Mouse (Mus musculus): ENCODE results near the gene Hacl1.

Gene Hacl1

DNA sequence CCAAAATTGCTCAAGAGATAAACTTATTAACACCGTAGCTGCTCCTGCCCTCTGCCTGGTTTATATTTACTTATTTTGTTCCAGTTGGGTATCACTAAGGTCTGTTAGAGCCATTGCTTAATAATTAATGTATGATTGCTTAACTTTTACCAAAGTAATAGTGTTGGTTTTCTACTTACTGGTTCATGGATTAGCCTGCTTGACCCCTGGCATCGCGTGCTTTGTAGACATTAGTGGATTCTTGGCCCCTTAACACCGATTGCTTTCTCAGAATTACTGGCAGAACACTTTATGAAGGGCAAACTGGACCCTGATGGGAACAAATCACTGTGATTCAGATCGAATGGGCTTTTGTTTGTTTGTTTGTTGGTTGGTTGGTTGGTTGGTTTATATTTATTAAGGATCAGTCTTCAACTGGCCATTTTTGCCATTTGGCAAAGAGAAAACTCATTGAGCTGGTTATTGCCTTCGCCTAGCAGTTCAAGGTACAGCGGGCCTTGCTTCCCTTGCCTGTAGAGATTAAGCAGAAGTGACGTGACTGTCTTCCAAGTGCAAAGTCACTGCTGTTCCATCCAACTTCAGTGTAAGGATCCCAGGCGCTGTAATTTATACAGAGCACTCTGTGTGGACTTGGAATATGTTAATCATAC lies 545 bp upstream of the Hacl1 start:
- no peak for DNase-seq (ENCODE audit: low spot score in 2 of 2)

DNA sequence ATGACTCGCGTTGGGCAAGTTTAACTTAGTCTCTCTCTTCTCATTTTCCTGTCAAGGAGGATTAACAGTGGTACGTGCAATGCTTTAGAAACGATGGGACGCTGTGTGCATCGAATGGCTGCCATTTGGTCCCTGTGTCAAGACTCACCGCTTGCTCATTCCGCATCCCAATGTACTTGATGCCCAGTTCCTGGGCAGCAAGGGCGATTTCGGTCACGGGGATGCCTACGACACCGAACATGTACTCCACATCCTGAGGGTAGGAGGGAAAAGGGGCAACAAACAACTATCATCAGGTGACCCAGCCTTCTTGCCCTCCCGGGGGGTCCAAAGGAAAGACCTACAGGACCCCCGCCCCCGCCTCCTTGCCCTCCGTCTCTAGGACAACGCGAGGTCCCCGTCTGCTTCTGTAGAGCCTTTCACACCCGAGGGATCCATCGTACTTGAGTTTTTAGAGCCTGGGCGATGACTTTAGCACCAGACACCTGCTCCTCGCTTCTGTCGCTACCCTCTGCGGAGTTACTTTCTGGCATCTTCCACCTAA lies 668 bp downstream of the Hacl1 start, which contains the start of gene Gm49387:
Gene Gm49387, minus strand, starts transcription at position 533 of the 544 bp plus-strand sequence.
- DNase-seq (ENCODE audit: low spot score in 2 of 2) = no peak

DNA sequence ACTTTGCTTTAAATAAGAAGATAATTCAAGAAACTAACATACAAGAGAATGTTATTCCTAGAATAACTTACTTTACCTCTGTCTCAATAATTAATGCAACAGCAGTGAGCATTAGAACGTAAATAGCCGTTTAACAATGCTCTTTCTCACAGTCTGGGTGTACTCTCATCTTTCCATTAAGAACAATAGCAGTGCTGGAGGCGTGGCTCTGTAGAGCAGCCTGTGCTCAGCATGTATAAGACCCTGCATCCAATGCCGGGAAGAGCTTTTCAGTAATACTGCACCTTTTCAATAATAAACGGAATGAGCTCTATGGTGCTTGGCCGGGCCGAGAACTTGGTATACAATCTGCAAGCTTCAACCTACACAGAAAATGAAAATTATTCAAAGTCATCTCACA lies 10.4 kb downstream of the Hacl1 start:
- DNase-seq (ENCODE audit: low spot score in 2 of 2) = no peak

DNA sequence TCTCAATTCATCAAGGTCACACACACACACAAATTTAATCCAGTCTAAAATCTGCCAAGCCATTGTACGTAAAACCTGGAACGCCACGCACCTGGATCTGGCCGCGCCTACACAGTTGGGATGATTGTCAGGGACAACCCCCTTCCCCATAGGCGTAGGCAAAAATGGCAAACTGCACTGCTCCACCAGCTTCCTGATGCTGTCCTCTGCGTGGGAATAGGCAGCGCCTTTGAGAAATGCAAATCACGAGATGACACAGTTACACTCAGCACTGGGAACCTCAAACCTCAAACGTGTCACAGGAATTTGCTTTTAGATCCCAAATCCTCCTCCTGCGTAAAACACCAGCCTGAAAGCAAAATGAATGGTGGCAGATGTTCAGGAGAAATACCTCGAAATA lies 18.3 kb downstream of the Hacl1 start:
- no peak for DNase-seq (ENCODE audit: low spot score in 2 of 2)

DNA sequence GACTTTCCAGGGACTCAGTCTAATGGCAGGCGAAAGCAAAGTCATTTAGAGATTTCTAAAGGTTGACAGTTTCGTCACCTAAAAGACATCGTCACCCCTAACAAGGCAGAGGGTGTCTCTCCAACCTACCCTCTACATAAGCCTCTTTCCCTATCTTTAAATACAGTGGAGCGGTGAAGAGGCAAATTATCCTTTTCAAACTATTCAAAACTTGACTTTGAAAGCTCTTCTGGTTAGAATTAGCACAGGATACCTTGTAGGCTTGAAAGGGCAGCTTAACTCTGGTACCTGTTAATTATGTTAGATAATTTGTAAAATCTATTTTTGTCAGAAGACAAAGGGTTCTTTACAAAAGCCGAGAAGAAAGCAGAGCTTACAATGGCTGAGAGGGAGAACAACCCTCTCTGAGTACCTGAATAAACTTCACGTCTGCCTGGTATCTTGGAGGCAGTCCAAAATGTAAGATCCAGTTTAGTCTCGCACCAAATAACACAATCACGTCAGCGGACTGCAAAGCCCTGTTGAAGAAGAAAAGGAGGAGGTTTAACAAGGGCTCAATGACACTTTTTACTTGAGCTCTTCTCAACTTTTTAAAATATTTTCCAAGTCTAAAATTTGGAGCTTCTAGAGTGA lies 20.4 kb downstream of the Hacl1 start:
- DNase-seq (ENCODE audit: low spot score in 2 of 2) = no peak

DNA sequence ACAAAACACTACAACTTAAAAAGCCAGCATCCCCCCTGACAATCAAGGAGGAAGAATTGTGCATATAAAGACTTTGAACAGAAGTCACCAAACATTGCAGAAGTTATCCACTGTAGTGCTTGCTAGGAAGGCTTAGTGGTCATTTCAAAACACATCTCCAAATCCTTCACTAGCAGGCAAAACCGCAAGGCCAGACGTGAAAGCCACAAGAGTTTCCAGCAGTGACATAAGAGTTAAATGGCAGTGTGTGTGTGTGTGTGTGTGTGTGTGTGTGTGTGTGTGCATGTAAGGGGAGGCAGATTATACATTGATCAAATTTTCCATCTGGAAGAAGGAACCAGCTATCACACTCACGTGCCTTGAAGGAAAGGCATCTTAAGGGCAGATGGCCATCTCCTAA lies 23.1 kb downstream of the Hacl1 start:
- DNase-seq (ENCODE audit: low spot score in 2 of 2) = no peak

DNA sequence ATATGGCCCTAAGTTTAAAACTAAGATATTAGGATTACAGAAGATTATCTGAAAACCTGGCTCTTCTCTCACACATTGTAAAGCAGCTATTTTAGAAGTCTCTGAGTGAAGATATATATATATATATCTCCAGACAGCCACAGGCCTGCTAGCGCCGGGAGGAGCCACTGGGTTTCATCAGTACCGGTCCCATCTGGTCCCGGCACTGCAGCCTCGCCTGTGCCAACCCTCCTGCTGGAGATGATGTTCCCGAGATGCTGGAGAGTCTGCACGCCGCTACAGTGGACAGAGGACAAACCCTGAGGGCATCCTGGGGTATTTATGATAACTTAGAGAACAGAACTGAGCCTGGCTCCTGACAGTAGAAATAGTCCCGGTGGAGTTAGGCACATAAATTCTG lies 23.9 kb downstream of the Hacl1 start:
- DNase-seq (ENCODE audit: low spot score in 2 of 2) = no peak

DNA sequence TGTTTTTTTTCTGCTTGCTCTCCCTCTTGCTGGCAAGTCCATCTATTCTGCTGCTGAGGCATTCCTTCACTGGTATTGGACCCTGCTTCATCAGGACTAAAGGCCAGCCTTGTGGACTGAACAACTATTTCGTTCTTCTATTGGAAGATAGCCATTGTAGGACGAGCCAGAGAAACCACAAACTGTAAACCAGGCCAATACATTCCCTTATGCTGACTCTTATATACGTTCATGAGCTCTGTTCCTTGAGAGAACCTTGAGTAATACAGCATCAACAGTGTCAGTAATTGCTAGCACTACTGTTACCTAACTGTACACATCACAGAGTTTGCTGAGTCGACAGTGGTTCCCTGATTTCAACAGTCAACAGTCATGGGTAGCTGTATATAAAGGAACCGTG lies 27.4 kb downstream of the Hacl1 start:
- DNase-seq (ENCODE audit: low spot score in 2 of 2) = no peak

DNA sequence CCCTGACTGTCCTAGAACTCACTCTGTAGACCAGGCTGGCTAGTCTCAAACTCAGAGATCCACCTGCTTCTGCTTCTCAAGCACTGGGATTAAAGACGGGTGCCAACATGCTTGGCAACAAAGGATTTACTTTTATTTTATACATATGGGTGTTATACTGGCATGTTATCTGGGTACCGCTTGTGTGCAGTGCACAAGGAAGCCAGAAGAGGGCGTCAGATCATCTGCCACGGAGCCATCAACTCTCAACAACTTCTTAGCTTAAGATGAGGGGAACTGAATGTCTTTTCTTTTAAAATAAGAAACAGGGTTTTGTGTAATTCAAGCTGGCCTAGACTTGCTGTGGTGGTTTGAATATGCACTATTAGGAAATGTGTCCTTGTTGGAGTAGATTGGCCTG lies 29.1 kb downstream of the Hacl1 start:
- DNase-seq (ENCODE audit: low spot score in 2 of 2) = no peak

DNA sequence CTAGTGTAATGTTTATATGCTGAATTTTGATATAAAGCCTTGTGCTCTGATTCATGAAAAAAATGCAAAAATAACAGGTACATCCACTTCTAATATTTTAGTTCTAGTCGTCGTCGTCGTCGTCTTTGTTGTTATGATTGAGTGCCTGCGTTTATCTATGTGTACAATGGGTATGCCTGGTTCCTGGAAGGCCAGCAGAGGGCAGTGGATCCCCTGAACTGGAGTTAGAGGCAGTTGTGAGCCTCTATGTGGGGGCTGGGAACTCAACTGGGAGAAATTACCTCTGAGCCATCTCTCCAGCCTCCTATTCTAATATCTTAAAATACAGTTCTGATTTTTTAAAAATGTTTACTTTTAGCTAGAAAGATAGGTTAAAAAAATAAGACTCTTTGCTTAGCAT lies 35.6 kb downstream of the Hacl1 start:
- peak in 1 of 2 experiments; percentile 31 for DNase-seq (ENCODE audit: low spot score in 2 of 2)

DNA sequence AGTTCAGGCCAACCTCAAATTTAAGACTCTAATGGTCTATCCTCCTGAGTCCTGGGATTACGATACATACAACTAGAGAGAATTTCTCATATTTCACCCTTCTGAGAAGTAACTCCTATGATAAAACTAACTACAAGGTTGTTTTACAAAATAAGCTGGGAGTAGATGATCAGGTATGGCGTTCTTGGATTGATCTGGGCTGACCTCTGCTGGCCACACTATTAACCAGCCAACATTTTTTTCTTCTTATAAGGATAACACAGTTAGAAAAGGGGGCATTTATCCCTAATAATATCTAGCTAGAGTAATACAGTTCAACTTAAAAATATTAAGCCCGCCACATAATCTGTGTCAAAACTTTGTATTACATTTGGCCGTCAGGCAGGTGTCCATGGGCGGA lies 36.2 kb downstream of the Hacl1 start:
- peak in 1 of 2 experiments; percentile 46 for DNase-seq (ENCODE audit: low spot score in 2 of 2)

DNA sequence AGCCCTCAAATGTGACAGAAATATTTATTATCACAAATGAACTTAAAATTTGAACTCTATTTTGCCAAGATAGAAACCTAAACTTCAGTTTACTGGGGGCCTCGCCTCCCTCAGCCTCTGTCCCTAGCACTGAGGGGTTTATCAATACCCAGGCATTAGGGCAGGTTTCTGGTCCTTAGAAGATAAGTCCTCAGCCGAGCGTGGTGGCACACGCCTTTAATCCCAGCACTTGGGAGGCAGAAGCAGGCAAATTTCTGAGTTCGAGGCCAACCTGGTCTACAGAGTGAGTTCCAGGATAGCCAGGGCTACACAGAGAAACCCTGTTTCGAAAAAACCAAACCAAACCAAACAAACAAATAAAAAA lies 38.5 kb downstream of the Hacl1 start:
- DNase-seq (ENCODE audit: low spot score in 2 of 2) = peak in 1 of 2 experiments; percentile 23

DNA sequence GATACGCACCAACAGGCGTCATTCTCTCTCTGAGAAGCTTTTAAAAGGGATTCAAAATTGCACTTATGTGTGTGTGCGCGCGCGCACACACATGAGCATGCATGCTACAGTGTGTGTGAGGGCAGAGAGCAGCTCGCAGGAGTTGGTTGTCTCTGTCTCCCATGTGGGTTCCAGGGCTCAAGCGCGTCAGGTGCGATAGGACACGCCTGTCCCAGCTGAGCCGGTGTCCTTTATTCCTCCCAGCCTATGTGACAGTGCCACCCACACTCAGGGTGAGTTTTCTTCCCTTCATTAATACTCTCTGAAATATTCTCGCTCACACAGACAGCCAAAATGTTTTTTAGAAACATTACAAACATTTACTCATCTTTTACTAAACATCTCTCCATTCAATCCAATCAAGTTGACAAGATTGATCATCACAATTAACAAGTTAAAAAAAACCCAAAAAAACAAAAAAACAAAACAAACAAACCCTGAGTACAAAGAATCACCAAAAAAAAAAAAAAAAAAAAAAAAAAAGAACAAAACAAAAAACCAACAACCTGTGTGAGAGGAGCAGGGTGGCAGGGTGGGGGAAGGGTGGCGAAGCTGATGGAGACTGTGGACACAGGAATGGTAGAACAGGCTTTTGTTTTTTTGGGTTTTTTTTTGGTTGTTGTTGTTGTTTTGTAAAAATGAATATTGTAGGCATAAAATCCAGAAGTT lies 39.0 kb downstream of the Hacl1 start:
- DNase-seq (ENCODE audit: low spot score in 2 of 2) = peak in 1 of 2 experiments; percentile 23

DNA sequence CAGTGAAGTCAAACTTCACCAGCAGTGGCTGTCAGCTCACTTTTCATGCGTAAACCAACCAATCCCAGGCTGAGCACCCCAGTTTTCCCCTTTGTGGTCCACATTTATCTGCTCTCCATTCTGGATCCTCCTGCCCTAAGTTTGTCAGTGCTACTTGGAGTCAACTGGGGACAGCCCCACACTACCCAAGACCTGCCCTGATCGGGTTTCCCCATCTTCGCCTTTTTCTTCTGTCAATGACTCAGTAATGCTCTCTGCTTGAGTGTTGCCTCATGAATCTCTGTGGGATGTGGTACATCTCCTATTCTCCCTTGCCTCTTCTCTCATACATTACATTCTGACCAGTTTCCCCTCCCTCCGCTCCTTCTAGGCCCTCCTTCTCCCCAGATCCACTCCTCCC lies 43.6 kb downstream of the Hacl1 start:
- no peak for DNase-seq (ENCODE audit: low spot score in 2 of 2)

DNA sequence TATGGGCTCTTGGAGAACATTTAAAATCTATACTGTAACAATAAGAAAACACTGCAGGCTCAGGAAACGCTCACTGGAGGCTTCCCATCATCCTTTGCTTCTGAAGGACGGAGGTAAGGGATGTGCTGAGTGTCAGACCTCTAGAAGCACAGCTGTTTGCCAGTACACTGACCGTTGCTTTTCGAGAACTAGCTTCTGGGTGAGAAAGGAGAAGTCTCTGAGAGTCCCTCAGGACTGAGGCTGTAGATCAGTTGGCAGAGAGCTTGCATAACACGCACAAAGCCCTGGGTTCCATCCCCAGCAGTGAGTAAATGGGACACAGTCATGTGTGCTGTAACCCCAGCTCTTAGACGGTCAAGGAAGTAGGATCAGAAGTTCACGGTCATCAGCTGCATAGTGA lies 44.7 kb downstream of the Hacl1 start:
- peak in 1 of 2 experiments; percentile 28 for DNase-seq (ENCODE audit: low spot score in 2 of 2)

DNA sequence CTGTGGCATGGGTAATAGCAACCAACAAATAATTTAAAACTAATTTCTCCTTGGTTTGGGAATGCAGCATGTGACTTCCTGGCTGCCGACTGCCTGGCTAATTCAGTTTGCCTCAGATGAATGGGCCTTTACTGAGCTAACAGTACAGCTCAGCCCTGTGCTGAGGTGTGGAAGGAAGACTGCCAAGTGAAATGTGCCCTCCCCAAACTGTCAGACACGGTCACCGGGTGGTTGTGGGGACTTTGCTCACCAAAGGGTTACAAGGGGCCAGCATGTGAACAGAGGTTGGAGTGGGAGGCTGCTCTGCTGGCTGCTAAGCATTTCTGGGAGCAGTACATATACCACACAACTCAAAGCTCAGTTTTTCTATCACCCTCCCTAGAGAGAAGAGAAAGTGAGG lies 46.4 kb downstream of the Hacl1 start:
- DNase-seq (ENCODE audit: low spot score in 2 of 2) = no peak

DNA sequence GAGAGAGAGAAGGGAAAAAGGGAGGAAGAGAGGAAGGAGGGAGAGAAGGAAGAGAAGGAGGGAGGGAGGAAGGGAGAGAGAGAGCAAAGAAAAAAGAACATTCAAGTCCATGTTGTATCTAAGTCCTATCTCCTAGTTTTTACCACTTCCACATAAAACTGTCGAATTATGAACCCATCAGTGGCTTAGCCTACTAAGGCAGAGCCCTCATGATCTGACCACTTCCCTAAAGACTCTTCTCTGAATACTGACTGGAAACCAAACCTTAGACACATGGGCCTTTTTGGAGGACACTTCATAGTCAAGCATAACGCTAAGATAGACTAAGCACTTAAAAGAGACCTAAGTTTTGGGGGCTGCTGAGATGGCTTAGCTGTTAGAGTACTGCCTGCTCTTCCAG lies 48.0 kb downstream of the Hacl1 start:
- DNase-seq (ENCODE audit: low spot score in 2 of 2) = no peak

DNA sequence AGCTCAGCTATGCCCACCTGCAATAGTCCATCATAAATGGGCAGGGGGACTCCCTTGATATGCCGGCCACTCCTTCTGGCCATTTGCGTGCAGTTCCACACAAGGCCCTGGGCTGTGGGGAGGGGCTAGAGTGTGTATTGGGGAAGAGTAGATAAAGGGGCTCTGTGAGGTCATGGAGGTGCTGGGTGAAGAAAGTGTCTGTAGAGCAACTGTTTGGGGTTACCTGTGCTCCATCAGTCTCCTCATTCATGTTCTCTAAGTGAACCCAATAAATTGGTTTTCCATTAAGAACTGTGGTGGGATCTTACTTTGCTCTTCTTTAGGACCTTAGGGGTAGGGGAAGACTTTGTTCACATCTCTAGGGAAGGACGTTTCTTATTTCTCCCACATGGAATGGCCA lies 49.8 kb downstream of the Hacl1 start, which contains the start of gene Colq:
Gene Colq, minus strand, starts transcription at position 101 of the 400 bp plus-strand sequence.
- no peak for DNase-seq (ENCODE audit: low spot score in 2 of 2)

DNA sequence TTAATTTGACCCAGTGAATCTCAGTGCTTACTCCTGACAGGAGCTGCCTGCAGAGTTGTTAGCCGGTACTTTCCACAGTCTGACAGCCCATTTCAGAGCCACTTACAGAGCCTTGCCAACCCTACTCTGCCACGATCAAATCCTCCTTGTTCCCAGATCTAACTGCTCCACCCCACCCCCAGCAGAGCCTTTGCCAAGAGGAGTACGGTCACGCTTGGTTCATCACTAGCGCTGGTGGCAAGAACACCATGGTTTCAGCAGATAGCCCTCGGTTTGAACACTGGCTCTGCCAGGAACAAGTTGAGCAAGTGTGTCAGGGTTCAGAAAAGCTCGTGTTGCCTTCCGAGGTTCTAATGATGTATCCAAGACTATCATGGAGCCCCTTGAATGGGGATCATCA lies 54.6 kb downstream of the Hacl1 start:
- DNase-seq (ENCODE audit: low spot score in 2 of 2) = no peak

DNA sequence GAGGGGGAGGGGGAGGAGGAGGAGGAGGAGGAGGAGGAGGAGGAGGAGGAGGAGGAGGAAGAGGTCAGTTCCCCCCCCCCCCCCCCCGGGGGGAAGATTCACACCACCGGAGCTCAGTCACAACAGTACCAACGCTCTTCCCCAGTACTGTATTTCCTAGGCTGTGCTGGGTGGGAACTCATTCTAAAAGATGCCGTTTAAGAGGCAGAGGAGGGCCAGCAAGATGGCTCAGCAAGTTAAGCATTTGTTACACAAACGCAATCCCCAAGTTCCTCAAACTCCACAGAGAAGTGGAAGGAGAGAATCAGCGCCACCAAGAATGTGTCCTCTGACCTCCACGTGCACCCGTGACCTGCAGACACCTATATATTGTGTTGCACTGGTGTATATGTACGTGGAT lies 58.0 kb downstream of the Hacl1 start:
- DNase-seq (ENCODE audit: low spot score in 2 of 2) = no peak

DNA sequence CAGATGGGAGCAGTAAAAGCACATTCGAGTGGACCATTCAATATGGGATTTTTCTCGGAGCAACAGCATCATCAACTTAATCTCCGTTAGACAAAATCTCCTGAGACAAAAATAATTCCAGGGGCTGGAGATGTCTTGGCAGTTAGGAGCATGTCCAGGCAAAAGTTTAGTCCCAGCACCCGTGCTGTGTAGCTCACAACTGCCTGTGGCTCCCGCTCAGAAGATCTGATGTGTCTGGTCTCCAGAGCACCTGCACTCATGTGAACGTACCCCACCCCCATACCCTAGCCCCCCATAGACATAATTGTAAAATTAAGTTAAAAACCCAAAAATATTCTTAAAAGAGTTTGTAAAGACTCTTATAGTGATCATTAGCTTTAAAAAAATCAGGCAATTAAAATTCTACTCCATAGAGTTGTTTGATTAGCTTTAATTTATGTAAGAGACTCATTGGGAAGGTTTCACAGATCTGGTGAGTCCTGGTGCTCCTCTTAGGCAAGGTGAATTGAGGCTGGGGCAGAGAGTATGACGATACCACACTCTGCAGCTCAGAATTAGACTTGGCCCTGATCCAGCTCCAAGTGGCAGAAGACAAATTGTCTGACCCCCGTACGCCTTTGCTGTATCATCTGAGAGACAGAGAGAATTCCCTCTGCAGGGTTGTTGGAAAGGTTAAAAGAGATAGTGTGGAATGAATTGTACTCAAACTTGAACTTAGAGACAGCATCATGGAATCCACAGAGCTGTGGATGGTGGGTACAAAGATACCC lies 62.9 kb downstream of the Hacl1 start:
- DNase-seq (ENCODE audit: low spot score in 2 of 2) = no peak

All from spleen, postnatal 10 days (tissue).